Mouse (Mus musculus): ENCODE measurements around the gene Il5. TPM values are rescaled to one million over a fixed set of nuclear protein-coding genes. Genes with fewer than 3 reads are reported as not detected.

Gene Il5
- polyA plus RNA-seq, 1 experiment from 2014 or later, result not detected

GRCm38 (mm10) chr11:53719701-53720100 lies 893 bp upstream of the Il5 start:
- no peak for ATAC-seq (ENCODE audit: low FRiP score, low read depth)
- H3K27ac ChIP-seq (replicated peaks), result no peak overlapping the region
- no peak overlapping the region for H3K4me3 ChIP-seq
- no peaks in the 10 kb centered on the region for H3K27me3 ChIP-seq
- no peaks in the 10 kb centered on the region for H3K9me3 ChIP-seq
- no peaks in the 10 kb centered on the region for H3K4me1 ChIP-seq (replicated peaks)
- H3K9ac ChIP-seq, result no peak overlapping the region
- no peaks in the 10 kb centered on the region for H3K36me3 ChIP-seq
- WGBS, result 89% methylated on average over 1 of the region's 1 CpGs
- no peak overlapping the region for H3K4me2 ChIP-seq

DNA sequence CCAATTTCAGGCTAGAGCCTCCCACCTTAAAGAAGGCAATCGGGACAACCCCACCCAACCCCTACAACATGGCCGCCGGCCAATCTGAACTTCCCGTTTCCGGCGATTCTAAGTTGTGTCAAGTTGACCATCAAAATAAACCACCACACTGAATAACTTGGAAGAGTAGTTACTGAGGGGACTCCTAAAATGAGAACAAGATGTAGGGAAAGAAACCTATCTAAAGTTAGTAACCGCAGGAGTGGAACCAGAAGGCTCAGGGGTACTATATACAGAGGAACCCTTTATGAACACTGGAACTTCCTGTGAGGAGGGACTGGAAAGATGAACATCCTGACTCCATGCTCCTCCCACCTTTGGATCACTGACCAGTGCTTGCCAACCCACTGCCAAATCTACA lies 10.9 kb downstream of the Il5 start:
- ATAC-seq (ENCODE audit: low FRiP score, low read depth), result no peak
- H3K27me3 ChIP-seq, result no peaks in the 10 kb centered on the region
- no peak overlapping the region for H3K4me3 ChIP-seq
- WGBS, result 98% methylated on average over 7 of the region's 7 CpGs
- H3K27ac ChIP-seq (replicated peaks), result no peak overlapping the region
- H3K36me3 ChIP-seq, result no peaks in the 10 kb centered on the region
- no peaks in the 10 kb centered on the region for H3K9me3 ChIP-seq
- no peak overlapping the region for H3K4me2 ChIP-seq
- H3K4me1 ChIP-seq (replicated peaks), result no peaks in the 10 kb centered on the region
- no peak overlapping the region for H3K9ac ChIP-seq

- no peak overlapping the region for H3K27ac ChIP-seq (replicated peaks)
- no peaks in the 10 kb centered on the region for H3K4me1 ChIP-seq (replicated peaks)
- H3K9me3 ChIP-seq, result no peaks in the 10 kb centered on the region
- no peak overlapping the region for H3K4me2 ChIP-seq
- no peak for ATAC-seq (ENCODE audit: low FRiP score, low read depth)
- 95% methylated on average over 8 of the region's 8 CpGs for WGBS
- H3K27me3 ChIP-seq, result no peaks in the 10 kb centered on the region
- H3K4me3 ChIP-seq, result no peak overlapping the region
- H3K9ac ChIP-seq, result no peak overlapping the region
- H3K36me3 ChIP-seq, result no peaks in the 10 kb centered on the region
Observed at GRCm38 (mm10) chr11:53732244-53732643, 11.7 kb downstream of the Il5 start.

GRCm38 (mm10) chr11:53733824-53734223 lies 13.2 kb downstream of the Il5 start:
- no peaks in the 10 kb centered on the region for H3K27me3 ChIP-seq
- no peaks in the 10 kb centered on the region for H3K36me3 ChIP-seq
- no peak overlapping the region for H3K27ac ChIP-seq (replicated peaks)
- ATAC-seq (ENCODE audit: low FRiP score, low read depth), result no peak
- H3K4me1 ChIP-seq (replicated peaks), result no peaks in the 10 kb centered on the region
- H3K9me3 ChIP-seq, result no peaks in the 10 kb centered on the region
- no peak overlapping the region for H3K9ac ChIP-seq
- H3K4me2 ChIP-seq, result no peak overlapping the region
- WGBS, result 88% methylated on average over 7 of the region's 7 CpGs
- H3K4me3 ChIP-seq, result no peak overlapping the region

DNA sequence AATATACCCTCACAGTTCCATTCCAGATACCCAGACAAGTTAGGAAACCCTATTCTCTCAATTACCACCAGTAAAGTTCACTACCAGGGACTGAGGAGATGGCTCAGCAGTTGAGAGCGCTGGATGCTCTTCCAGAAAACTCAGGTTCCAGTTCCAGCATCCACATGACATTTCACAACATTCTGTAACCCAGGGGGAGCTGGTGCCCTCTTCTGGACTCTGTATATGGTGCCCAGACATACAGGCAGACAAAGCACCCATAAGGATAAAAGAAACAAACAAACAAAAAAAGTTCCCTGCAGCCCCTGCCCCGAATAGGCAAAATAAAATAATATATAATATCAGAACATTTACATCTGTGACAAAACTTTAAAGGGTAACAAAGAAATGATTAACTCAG lies 13.8 kb downstream of the Il5 start:
- Histone ChIP-seq H3K4me3 (no peak overlapping the region), H3K9me3 (no peaks in the 10 kb centered on the region), H3K4me1 (replicated peaks) (no peaks in the 10 kb centered on the region), H3K27me3 (no peaks in the 10 kb centered on the region), H3K4me2 (no peak overlapping the region), H3K36me3 (no peaks in the 10 kb centered on the region), H3K27ac (replicated peaks) (no peak overlapping the region), H3K9ac (no peak overlapping the region)
- 81% methylated on average over 2 of the region's 2 CpGs for WGBS
- ATAC-seq (ENCODE audit: low FRiP score, low read depth), result no peak

- ATAC-seq (ENCODE audit: low FRiP score, low read depth), result no peak
- 76% methylated on average over 18 of the region's 18 CpGs for WGBS
Observed at GRCm38 (mm10) chr11:53734970-53735681, 14.5 kb downstream of the Il5 start.

DNA sequence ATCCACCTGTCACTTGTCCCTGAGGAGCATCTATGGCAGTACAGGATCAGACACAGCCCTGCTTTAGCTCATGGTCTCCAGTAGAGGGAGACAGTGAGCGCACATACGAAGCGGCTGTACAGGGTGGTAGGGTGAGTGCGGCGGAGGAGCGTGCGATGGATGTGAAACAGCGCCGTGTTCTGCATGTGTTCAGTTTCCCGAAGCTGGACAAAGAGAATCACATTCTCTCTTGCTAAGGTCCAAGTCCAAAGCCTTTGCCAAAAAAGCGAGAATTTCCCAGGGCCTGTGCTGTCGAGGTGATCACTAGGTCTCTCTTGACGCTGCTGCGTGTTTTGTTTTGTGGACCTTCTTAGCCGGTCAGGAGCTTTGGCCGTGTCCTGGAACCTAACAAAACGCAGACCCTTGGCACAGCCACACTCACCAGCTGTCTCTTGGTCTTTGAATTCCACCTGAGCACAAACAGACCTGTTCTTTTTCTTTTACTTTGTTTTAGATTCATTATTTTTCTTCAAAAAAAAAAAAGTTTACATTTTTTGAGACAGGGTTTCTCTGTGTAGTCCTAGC lies 15.2 kb downstream of the Il5 start:
- ATAC-seq (ENCODE audit: low FRiP score, low read depth), result peak; percentile 91
- Histone ChIP-seq H3K36me3 (no peaks in the 10 kb centered on the region), H3K4me2 (peak overlapping the region; percentile 44), H3K27me3 (no peaks in the 10 kb centered on the region), H3K4me1 (replicated peaks) (no peaks in the 10 kb centered on the region), H3K4me3 (no peak overlapping the region), H3K9ac (no peak overlapping the region), H3K27ac (replicated peaks) (no peak overlapping the region), H3K9me3 (no peaks in the 10 kb centered on the region)
- 24% methylated on average over 17 of the region's 17 CpGs for WGBS

More at GRCm38 (mm10) chr11:53734970-53735681, 14.5 kb downstream of the Il5 start:
- Histone ChIP-seq H3K9ac (no peak overlapping the region), H3K9me3 (no peaks in the 10 kb centered on the region), H3K4me1 (replicated peaks) (no peaks in the 10 kb centered on the region), H3K4me2 (peak overlapping the region; percentile 44), H3K36me3 (no peaks in the 10 kb centered on the region), H3K27ac (replicated peaks) (no peak overlapping the region), H3K4me3 (no peak overlapping the region), H3K27me3 (no peaks in the 10 kb centered on the region)

DNA sequence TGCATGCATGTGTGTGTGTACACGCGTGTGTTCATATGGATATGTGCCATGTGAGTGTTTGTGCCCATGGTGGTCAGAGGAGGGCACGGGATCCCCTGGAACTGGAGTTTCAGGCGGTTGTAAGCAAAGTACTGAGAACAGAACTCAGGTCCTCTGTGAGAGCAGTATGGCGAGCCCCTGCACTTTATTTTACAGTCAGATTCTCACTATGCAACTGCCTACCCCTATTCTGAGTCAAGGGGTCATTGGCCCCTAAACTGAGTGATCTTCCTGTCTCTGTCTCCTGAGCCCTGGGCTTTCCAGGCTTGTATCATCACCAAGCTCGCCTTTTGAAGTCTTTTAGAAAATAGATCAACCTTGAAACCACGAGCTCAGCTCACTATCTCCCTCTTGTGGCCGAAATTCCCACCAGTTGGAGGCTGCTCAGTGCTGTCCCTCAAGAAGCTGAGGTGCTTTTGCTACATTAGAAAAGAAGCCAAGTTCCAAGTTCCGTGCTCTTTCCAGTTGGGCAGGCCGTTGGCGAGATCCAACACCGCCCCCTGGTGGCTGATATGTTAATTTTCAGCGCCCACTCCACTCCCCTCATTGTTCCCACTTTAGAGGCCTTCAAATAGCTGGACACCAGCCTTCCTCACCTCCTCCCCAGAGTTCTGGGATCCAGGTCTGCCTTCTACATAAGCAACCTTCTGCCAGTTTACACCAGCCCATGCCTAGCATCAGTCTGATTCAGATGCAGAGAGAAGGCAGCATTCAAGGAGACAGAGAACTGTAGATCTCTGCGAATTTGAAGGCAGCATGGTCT lies 16.4 kb downstream of the Il5 start:
- no peaks in the 10 kb centered on the region for H3K9me3 ChIP-seq
- no peaks in the 10 kb centered on the region for H3K36me3 ChIP-seq
- ATAC-seq (ENCODE audit: low FRiP score, low read depth), result peak; percentile 30; the same call in 1 of the 2 replicates
- no peak overlapping the region for H3K9ac ChIP-seq
- H3K4me1 ChIP-seq (replicated peaks), result no peaks in the 10 kb centered on the region
- no peaks in the 10 kb centered on the region for H3K27me3 ChIP-seq
- H3K4me3 ChIP-seq, result no peak overlapping the region
- WGBS, result 51% methylated on average over 14 of the region's 14 CpGs
- H3K4me2 ChIP-seq, result no peak overlapping the region
- H3K27ac ChIP-seq (replicated peaks), result no peak overlapping the region

- WGBS, result 45% methylated on average over 6 of the region's 6 CpGs
- ATAC-seq (ENCODE audit: low FRiP score, low read depth), result peak; percentile 45; the same call in 1 of the 2 replicates
- no peaks in the 10 kb centered on the region for H3K9me3 ChIP-seq
Observed at GRCm38 (mm10) chr11:53737573-53737946, 17.0 kb downstream of the Il5 start.

GRCm38 (mm10) chr11:53742353-53742752 lies 21.8 kb downstream of the Il5 start:
- no peaks in the 10 kb centered on the region for H3K36me3 ChIP-seq
- H3K27ac ChIP-seq (replicated peaks), result no peak overlapping the region
- no peak overlapping the region for H3K9ac ChIP-seq
- no peak overlapping the region for H3K4me3 ChIP-seq
- H3K9me3 ChIP-seq, result no peaks in the 10 kb centered on the region
- no peak for ATAC-seq (ENCODE audit: low FRiP score, low read depth)
- H3K27me3 ChIP-seq, result no peaks in the 10 kb centered on the region
- 21% methylated on average over 5 of the region's 5 CpGs for WGBS
- H3K4me1 ChIP-seq (replicated peaks), result no peaks in the 10 kb centered on the region
- no peak overlapping the region for H3K4me2 ChIP-seq

More at GRCm38 (mm10) chr11:53737573-53737946, 17.0 kb downstream of the Il5 start:
- H3K27ac ChIP-seq (replicated peaks), result no peak overlapping the region
- no peaks in the 10 kb centered on the region for H3K27me3 ChIP-seq
- H3K4me1 ChIP-seq (replicated peaks), result no peaks in the 10 kb centered on the region
- H3K4me3 ChIP-seq, result no peak overlapping the region
- H3K4me2 ChIP-seq, result no peak overlapping the region
- H3K36me3 ChIP-seq, result no peaks in the 10 kb centered on the region
- H3K9ac ChIP-seq, result no peak overlapping the region

DNA sequence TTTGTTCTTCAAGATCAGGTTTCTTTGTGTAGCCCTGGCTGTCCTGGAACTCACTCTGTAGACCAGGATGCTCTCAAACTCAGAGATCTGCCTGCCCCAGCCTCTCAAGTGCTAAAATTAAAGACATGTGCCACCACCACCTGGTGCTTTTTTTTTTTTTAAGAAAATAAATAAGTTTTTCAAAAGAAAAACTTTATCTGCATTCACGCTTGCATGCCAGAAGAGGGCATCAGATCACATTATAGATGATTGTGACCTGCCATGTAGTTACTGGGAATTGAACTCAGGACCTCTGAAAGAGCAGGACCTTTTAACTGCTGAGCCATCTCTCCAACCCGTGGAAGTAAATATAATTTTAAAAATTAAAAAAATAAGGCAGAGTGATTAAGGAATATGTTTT lies 24.7 kb downstream of the Il5 start:
- no peaks in the 10 kb centered on the region for H3K4me1 ChIP-seq (replicated peaks)
- 92% methylated on average over 2 of the region's 2 CpGs for WGBS
- no peak for ATAC-seq (ENCODE audit: low FRiP score, low read depth)

GRCm38 (mm10) chr11:53747985-53748384 lies 27.4 kb downstream of the Il5 start:
- H3K9me3 ChIP-seq, result no peaks in the 10 kb centered on the region
- H3K4me1 ChIP-seq (replicated peaks), result no peaks in the 10 kb centered on the region
- ATAC-seq (ENCODE audit: low FRiP score, low read depth), result no peak
- WGBS, result 94% methylated on average over 9 of the region's 9 CpGs
- no peaks in the 10 kb centered on the region for H3K27me3 ChIP-seq
- H3K27ac ChIP-seq (replicated peaks), result no peak overlapping the region
- no peak overlapping the region for H3K4me3 ChIP-seq
- no peak overlapping the region for H3K9ac ChIP-seq
- H3K36me3 ChIP-seq, result no peaks in the 10 kb centered on the region
- H3K4me2 ChIP-seq, result no peak overlapping the region

More for the DNA sequence above, 24.7 kb downstream of the Il5 start:
- Histone ChIP-seq H3K9me3 (no peaks in the 10 kb centered on the region), H3K4me3 (no peak overlapping the region), H3K27me3 (no peaks in the 10 kb centered on the region), H3K4me2 (no peak overlapping the region), H3K9ac (no peak overlapping the region), H3K27ac (replicated peaks) (no peak overlapping the region), H3K36me3 (no peaks in the 10 kb centered on the region)
